Mouse (Mus musculus): ENCODE measurements around the gene Gm1110.
"Not testable (repeated sequence)": the region's sequence is repeated elsewhere in the genome, so short reads cannot be mapped to it uniquely, and the experiment has no call there.

The Gm1110 gene

DNA sequence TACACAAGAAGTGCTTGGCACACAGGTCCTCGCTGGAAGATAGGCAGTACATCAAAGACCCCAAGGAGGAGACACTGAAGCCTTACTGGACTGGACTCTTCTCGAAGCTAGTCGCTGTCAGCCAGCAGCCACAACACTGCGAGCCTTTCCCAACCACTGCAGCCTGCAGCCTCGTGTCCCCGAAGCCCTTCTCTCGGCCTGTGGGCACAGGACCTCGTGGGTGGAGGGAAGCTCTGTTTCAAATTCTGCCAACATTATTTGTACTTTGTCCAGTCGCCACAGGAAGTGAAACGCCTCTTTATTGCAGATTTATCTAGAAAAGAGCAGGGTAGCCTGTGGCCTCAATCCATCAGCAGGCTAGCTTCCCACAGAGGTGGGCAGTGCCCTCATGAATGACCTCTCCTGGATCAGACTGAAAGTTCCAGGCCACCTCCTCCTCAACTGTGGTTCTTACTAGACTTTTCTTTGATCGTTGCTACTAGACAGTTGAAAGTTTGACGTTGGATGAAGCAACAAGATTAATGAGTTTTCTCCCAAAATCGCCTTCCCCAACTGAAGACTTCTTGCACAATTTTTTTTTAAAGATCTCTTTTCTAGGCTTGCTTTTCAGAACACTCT is at the start of gene Gm1110:
TSS of gene Gm1110 (minus strand) at position 203 of the 618 bp plus-strand sequence.
- no peak for DNase-seq

DNA sequence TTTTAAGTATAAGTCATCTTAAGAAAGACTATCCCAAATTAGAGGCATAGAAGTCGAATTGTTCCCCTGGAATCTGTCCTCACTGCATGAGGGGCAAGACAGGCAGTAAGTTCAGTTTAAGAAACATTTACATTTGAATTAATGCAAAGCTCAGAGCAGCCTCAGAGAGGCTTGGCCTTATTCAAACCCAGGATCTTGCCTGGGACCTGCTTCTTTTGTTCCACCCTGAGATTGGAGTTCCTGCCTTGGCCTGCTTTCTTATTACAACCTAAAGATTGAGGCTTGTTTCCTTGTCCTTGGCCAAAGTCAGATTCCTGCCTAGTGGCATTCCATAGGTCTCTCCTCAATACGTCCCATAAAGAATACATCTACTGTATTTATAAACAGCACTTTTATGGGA is 24.9 kb upstream of the Gm1110 start:
- no peak for DNase-seq

DNA sequence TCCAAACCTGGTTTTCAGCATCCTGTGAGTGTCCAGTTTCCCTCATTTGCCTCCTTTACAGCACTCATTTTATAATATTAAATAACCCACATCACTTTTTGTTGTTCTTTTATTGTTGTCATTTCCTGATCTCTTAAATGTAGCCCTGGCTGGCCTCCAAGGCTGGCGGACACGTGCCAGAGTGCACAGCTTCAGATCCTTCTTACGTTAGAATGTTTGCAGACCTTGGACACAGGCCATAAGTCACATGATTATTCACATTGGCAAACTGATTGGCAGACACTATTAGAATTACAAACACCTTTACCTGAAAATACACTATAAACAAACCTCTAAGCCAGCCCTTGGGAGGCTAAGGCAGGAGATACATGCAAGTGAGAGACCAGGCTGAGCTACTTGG is 1.2 kb upstream of the Gm1110 start:
- DNase-seq = peak; percentile 55 to 63

DNA sequence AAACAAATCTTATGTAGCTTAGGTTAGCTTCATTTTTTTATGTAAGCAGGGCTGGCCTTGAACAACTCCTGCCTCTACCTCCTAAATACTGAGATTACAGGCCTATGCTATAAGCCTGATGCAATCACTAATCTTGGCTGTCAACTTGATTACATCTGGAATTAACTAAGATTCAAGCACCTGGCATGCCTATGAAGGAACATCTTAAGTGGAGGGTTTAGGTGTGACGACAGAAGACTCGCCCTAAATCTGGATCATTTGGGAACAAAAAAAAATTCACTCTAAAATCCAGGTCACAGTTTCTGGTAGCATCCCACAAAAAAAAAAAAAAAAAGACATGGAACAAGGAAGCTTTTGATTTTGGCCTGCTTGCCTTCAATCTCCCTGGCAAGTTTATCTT is 3.1 kb downstream of the Gm1110 start:
- no peak for DNase-seq

DNA sequence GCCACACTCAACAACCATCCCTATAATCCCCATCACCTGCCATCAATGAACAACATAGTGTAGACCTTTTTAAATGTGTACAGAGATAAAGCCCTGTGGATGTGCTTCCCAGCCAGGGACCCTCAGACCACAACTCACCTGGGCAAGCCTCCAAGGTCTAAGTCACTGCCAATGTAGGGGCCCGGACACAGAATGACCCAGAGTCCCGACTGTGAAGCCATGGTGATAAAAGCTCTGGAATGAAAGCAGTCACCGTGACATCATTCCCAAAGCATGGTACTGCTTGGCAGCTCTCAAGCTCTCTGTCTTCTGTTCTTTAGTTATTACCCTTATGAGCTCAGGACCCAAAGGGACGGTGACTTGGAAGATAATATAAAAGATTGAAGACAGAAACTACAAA is 9.8 kb downstream of the Gm1110 start:
- DNase-seq = peak; percentile 10 to 28

DNA sequence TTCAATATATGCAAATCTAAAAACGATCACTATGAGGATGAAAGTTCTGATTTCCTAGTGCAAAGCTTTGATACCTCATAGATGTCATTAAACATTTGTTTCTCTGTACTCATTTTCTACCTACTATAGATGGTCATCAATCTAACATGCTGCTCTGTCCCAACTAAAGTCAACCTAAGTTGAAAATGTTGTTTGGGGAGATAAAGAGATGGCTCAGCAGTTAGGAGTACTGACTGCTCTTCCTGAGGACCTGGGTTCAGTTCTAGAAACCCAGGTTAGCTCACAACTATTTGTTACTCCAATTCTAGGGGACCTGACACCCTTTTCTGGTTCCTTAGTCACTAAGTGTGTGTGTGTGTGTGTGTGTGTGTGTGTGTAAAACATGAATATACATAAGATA is 11.7 kb downstream of the Gm1110 start:
- DNase-seq = no peak

DNA sequence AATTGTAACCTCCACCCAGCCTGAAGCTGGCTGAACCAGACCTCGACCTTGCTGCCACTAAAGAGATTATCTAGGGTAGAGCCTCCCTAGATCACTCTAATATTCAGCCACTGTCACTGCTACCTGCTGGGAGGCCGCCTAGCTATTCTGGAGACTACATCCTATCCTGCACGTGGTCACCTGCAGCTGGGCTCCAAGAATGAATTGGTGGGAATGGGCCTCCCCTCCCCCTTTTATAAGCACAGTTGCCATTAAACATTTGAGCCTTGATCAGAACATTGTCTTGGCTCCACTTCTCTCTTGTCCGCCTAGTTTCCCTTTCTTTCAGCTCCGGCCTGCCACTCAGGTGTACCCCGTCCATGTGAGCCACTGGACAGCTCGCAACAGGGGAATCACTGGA is 53.1 kb downstream of the Gm1110 start:
- DNase-seq = not testable (repeated sequence)

DNA sequence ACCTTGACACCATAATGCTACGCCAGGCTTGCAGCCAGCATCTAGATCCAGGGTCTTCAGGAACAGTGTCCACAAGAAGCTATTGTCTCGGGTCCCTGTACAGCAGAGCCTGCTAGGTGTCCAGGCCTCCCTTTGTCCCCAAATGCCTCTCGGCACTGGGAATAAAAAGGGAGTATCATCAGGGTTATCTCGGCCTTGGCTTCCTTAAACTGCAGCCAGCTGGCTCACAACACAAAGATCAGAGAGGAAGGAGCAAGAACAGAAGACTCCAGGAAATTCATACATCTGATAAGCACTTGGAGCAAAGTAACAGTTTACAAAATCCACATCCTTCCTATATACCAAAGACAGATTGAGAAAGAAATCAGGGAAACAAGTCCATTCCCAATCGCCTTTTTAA is 62.2 kb downstream of the Gm1110 start, which contains the start of gene Glb1l3:
TSS of gene Glb1l3 (minus strand) at position 140 of the 400 bp plus-strand sequence.
- no peak for DNase-seq

DNA sequence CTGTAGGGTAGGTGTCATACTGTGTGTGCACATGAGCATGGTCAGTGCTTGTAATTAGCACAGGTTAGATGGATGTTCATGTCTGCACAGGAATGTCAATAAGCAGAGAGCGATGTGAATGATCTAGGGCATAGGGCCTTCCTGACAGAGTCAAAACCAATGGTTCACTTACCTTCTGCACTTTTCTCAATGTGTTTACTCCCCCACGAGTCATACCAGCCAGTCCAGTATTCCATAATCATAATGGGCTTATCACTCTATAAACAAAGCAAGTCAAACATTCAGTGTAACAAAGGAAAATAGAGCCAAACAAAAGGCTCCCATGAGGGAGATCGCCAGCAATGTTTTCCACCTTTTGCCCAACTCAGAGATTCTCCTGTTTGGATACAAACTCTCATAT is 91.8 kb downstream of the Gm1110 start:
- no peak for DNase-seq

All from cerebellum, postnatal 14 days (tissue).